Mouse (Mus musculus) megakaryocyte progenitor cell, adult 5-6 weeks (primary cell): ENCODE measurements at regions not wholly inside any gene's neighbourhood (a gene's known extent, or its start where the extent isn't known, plus 50 kb on each side); places are given as distances from the start of the nearest gene placed in this dataset.
"Not testable (repeated sequence)": the region's sequence is repeated elsewhere in the genome, so short reads cannot be mapped to it uniquely, and the experiment has no call there.

Experiments used
- ATAC-seq: replicated peaks from 2 replicates; pipeline ENCODE4 v1.8.0; 2016; ENCODE audit warnings: mild to moderate bottlenecking, moderate TSS enrichment, inconsistent platforms; ENCODE audit not compliant: poor library complexity

DNA sequence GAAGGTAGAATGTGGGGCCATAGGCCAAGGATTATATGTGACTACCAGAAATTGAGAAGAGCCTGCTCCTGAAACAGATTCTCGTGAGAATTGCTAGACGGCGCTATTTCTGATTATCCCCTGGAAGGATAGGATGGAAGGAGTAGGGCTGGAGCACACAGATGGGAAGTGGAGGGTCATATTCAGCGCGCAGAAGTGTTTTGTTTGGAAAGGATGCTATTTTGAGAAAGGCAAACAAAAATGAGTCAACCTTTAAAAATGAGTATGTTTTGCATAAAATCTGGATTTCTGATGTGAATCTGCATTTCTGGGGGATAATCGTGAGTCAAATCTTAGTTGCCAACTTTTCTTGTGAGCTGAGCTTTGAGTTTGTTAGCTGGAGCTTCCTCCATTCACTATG, 58.1 kb upstream of the Fshb start:
- no peak for ATAC-seq

DNA sequence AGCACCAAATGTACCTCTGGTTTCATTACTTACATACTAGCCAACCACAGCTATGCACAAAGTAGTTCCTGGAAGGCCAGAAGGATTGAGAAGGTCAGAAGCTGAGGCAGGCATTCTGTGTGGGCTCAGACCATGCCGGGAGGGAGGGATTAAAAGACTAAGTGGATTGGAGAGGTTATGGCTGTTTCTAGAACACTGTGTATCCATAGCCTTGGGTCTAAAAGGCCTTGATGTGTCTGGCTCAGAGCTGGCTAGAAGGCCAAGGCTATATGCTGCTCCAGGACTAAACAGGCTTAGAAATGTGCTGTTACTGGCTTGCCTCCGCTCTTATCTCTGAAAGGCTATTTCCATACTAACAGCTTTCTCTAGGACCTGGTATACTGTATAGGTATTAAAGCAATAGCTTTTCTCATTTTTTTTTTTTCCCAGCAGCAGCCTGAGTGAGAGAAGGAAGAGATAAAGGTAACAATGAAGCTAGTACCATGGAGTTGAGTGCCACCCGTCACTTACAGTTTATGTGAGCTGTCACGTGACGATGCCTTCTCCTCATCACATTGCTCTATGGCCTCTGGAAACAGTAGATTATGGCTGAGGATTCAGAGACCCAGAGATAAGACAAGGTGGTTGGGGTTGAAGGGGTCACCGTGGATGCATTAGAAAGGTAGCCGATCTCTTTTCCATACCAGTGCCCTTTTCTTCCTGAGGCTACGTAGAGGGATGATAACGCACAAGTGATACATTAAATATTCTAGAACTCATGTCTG, 59.4 kb upstream of the Fshb start:
- ATAC-seq: no peak

DNA sequence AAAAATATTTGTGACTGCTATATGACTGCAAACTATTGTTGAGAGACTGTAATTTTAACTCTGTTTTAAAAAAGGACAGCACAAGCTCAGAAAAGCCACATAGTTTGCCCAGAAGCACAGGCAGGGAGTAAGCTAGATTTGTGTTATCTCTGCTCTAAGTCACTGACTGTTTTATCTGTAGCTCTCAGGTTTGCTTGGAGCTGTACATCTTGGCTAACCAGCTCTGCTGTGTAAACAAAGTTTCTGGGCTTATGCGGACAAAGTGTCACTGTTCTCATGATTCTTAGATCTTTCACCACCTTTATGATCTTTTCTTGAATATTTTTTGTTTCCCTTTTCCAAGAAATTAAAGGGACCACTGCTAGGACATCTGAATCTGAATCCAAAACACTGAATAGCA, 60.2 kb upstream of the Fshb start:
- ATAC-seq: no peak

DNA sequence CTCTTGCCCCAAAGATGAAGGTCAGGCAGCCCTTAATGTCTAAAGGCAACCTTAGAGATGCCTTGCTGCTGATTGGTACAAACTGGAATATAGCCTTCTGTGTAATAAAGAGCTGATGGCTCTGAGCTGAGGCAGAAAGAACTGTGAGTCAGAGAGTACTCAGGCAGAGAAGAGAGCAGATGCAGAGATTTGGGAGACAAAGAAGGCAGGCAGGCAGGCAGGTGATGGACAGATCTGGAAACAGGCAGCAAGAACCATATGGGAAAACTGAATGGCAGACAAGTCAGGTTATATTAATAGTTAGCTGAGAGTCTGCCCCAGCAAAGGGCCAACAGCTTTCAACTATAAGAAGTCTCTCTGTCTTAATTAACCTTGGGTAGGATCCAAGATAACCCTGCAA, 73.7 kb upstream of the Fshb start:
- ATAC-seq: no peak

DNA sequence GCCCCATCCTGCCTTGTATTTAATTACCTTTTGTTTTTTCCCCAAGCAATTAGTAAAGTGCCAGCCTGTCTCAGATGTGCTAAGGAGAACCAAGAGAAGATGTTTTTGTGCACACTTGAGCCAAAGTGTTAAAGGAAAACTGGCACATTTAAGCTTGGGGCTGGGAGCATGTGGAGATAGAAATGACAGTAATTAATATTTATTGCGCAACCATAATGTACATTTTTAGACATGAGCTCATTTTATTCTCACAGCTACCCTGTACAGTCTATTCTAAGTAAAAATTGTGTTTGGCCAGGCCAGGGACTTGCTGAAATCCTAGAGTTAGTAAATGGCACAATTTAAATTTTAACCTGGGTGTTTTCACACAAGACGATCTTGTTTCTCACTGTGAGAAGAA, 89.9 kb upstream of the Fshb start:
- ATAC-seq: no peak

DNA sequence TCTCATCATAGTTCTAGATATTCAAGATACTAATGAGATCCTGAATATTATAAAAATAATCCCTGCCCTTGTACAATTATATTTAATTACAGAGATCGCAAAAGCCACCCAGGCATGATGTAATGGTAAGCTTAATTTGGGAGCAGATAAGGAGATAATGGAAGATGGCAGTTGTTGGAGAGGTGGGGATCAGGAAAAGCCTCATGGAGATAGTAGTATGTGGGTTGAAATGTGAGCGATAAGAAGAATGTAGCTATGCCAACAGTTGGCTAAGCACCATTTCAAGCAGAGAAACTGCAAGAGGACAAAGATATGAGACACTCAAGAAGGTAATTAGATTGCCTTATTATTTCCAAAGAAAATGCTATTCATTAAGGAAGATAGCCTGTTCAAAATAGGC, 90.4 kb upstream of the Fshb start:
- no peak for ATAC-seq

DNA sequence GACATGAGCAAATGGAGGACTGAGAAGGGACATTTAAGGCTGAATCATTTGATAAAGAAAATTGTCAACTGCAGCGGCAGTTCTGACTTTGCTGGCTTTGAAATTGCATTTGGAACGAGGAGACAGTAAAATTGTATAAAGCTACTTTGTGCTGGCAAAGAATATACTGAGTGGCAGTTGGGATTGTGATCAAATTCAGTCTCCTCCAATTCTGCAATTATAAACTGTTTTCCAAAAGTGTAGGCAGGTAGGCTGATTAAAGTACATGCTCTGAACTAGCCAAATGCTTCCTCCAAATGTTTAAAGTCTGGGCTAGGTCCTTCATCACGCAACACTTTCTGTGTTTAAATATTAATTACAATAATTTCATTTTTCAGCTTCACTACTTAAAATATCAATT, 90.9 kb upstream of the Fshb start:
- no peak for ATAC-seq

DNA sequence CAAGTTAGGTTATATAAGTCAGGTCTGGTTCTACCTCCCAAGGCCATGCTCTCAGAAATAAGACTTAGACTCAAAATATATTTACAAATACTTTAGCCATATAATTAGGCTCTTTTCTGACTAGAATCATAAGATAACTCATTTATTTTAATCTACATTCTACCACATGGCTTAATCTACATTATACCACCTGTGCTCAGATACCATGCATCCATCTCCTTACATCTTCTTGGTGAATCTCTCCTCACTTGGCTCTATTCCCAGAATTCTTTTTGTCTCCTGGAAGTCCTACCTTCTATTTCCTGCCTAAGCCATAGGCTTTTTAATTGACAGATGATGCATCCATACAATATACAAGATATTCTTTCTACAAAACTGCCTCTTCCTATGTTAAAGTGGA, 92.4 kb upstream of the Fshb start:
- ATAC-seq: no peak

DNA sequence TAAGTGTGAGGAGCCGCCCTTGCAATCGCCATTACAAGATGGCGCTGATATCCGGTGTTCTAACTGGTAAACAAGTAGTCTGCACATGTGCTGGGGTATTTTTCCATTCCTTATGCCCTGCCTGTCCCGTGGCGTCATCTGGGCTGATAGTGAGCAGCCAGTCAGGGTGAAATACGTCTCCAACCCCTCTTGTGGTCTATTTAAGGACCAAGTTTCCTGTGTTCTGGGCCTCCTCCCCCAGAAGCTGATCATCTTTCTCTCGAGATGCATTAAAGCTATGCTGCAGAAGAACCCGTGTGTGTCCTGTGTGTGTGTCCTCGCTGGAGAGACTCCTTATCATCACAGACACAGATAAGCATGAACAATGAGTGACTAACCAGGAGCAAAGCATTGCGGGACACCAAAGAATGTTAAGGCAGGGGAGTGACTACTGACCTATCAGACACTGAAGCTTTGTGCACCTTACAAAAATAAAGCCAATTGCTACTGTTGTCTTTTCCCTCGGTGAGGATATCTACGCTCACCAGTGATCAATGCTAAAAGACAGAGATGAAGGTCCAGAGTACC, 99.5 kb upstream of the Fshb start:
- not testable (repeated sequence) for ATAC-seq

DNA sequence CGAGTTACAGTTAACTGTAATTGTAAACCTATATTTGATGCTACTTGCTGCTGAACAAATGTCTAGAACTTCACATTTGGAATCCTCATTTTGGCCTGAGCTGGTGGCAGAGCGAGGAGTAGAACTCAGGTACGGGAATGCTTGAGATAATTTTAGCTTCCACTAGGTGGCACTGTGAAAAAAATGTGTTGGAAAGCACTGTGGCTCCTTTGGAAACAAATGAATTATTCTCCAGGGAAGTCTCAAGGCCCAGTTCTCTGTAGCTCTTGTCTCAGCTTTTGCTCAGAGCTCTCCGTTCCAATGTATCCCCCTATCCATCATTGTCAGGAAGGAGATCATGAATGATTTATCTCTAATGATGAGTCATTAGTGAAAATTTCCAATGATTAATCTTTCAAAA, 114.7 kb upstream of the Kcna4 start:
- ATAC-seq: peak; percentile 60

DNA sequence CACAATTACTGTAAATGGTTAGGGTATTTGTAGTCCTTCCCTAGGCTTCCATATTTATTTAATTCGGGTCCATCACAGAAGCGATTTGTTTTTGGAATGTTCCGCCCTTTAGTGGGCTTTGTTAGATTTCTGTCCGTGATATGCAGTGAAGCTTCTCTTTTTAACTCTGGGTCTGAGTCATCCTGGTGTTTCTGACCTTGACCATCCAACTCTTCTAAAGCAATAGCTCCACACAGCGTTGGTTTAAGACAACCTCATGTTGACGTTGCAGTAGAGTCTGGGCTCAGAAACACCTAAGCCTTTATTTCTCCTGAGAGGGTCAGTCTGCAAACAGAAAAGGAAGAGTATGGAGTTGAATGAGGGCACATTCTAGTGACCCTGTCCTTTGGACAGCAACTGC, 107.4 kb upstream of the Kcna4 start:
- ATAC-seq: no peak

DNA sequence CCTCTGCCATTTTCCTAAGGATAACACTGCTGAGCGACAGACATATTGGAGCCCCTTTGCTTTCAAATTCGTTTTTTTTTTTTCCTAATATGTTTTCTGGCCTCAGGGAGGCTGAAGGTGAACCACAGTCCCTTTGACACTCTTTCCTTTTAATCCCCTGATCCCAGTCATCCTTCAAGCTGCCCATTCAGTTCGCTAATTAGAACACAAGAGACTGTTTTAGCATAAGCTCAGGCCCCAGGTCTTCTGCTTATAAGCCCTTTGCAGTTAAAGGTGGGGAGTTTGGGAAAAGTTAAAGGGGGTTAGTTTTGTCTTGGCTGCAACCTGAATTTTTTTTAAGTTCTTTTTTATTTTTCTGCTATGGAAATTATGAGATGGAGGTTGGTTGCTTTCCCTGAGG, 105.6 kb upstream of the Kcna4 start:
- ATAC-seq: no peak

DNA sequence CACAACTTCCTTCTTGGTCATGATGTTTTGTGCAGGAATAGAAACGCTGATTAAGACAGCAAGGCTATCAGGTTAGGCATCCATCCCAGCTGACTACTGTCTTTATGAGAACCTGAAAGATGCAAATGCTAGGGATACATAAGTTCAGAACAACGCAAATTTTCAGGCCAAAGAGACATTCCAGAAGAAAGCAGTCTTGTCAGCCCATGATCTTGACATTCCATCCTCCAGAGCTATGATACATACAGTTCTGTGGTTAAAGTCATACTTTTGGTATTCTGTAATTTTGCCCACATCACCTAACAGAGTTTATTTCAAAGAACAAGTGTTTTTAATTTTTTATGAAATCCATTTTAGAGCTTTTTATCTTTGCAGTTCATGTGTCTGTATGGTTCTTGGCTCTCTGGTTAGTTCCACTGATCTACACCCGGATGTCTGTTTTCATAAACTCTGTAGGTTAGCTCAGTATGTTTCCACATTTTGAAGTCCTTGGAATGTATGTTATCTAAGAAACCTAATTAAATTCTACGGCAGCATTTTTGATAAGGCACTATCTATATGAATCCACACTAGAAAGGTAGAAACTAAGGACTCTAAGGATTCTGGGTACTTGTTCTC, 88.5 kb upstream of the Kcna4 start:
- ATAC-seq: no peak

DNA sequence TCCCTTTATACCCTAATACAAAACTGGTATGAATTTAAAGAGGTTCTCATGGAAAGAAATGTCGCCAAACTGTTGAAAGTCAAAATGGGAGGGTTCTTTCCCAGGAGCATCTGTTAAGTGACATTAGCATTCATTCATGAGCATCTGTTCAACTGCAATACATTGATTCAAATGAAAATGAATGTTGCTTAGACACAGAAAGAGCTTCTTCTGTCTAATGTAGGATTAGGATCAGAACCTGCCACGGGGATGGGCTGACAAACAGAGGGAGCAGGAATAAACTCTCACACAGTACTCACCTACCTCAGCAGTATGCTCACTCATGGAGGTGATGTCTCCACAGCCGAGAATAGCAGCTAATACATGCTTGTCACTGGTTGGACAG, 88.0 kb upstream of the Kcna4 start:
- no peak for ATAC-seq

DNA sequence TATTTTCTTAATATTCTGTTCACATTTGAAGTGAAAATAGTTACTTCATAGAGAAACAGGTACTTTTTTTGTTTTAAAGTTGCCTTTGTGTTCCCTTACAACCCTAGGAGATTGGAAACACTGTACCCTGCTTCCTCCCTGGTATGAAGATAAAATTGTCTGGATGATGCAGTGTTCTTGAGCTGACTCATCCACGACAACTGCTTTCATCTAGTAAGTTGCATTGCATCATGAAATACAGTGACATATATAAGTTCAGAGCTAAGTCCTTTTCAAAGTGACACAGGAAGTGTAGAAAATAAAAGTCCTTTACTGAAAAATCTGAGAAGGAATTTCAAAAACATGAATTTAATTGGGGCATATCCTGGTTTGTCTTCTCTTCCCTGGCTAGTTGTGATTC, 68.9 kb upstream of the Kcna4 start:
- no peak for ATAC-seq

DNA sequence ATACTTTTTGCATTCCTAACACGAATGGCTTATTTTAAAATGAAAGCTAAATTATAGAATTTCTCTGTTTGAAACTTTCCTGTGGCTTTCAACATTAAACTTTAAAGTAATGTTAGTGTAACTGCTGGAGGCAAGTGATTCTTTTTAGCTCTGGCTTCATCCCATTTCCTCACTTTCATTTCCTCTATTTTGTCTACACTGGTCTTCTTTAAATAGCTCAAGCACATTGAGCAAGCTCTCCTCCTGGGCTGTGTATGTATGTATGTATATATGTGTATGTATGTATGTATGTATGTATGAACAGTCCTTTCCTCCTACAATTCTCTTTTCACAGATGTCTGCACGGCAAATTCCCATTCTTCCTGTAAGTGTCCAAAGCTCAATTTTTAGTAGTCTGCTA, 65.8 kb upstream of the Kcna4 start:
- ATAC-seq: peak; percentile 98

DNA sequence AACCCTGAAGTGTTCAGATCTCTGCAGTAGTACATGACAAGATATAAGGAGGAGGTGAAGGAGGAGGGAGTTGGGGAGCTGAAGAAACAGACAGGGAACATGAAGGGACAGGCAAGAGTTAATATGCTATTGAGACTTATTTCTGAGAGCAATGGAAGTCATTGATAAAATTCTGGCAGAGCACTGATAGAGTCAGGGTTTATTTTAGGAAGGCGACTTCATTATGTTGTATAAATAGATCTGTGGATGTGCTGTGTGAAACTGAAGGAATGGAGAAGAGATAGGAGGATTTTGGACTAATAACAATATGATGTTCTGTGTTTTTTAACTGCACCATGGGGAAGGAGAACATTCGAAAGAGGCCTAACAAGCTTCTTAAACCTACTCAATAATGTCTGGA, 63.0 kb upstream of the Kcna4 start:
- ATAC-seq: no peak

DNA sequence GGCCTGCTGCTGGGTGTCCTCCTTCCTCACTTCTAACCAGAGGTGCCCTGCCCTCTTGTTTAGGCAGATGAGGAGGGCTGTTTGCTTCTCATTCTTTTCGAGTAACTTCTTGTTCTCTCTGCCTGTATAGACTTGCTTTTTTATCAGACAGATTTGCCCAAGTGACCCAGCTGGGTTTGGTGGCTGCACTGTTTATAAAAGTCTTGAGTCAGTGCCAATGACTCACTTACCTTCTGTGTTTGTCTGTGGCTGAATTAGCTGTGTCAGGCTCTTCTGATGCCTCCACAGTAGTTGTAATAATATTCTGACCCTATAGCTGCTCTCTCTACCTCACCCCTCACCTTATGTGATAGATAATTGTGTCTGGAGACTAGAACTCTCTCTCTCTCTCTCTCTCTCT, 62.2 kb upstream of the Kcna4 start:
- ATAC-seq: no peak

DNA sequence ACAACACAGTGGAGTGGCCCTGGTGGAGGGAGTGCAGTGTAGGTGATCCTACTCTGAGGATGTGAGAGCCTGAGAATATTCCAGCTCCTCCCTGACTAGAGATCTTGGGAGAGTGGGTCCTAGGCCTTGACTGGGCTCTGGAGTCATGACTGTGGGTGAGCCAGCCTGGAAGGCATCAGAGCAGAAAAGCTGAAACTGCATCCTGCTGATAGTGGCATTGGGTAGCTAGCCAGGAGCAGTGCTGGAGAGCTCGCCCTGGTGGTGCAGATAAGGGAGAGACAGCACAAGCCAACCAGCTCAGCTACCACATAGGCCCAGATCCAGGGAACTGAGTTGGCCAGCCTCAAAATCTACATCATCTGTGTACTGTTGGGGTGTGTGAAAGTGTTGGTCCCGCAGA, 58.8 kb upstream of the Kcna4 start:
- no peak for ATAC-seq

DNA sequence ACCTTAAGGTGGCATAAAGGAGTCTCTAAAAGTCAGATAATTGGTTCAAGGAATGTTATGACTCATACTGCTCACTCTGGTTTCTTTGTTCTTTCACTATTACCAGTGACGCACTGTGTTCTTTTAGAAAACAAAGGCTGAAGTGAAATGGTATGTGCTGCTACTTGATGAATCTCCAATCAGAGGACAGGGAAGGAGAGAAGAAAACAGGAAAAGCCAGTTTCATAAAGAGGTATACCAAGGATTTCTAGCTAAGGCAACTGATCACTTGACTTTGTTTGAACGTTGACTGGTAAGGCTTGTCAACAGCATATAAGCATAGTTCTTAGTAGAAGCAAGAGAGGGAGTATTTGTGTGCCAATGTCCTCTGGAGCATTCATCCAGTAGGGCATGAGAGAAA, 57.6 kb upstream of the Kcna4 start:
- no peak for ATAC-seq
